In the genomic region with DNA sequence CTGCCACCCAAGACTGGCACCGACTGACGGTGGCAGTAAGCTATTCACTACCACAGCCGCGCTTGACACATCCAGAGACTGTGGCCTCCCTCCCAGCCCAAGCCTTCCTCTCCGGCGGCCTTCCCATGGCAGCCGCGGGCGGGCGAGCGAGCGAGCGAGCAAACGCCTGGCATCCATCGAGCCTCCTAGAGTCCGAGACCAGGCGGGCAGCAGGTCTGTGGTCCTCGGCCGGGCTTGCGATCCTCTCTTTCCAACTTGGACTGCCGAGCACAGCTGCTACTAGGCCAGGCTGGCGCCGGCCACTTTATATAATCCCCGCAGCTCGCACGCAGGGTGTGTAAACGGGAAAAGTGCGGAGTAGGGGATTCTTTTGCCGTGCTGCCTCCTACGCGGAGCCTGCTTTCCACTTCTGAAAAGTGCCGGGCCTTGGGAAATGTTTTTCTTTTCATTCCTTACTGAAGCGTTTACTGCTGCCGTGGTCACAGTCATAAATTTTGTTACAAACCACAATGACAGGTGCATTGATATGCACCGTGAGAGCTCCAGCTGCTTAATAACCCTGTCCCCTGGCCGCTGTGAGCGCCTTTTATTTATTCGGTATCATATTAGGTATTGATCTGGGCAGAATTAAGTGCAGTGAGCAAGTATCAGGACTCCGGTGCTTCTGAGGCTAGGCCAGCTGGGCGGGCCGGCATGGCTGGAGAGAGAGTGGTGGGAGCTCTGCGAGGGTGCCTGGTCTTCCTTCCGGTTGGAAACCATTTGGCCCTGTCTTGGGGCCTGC, we compare ENCODE assay signal across 9 mouse cellular contexts. TPM values are rescaled to one million over a fixed set of nuclear protein-coding genes. Genes with fewer than 3 reads are reported as not detected.
DNase-seq lines count a peak whose midpoint lies in the region; ATAC-seq and TF ChIP-seq lines count a peak whose summit lies in the region.
"Had no signal": no experiment of that assay in that cellular context is flagged by ENCODE, and none has a peak within 500 bp of the region (broad histone marks: within the 10 kb centered on the region; RNA-seq: fewer than 3 reads in every experiment).

No protein-coding gene starts in this region.

- no peaks in the 10 kb centered on the region for H3K9me3 ChIP-seq in heart, embryonic 11.5 days (replicated peaks; ENCODE audit: control insufficient read depth, low read length)
- H3K9me3 ChIP-seq in E14TG2a.4 (ENCODE audit: low read length), result peaks cover 13% of the 10 kb centered on the region; the same call in 1 of the 2 replicates
- H3K9me3 ChIP-seq in embryonic facial prominence, embryonic 12.5 days, result no peaks in the 10 kb centered on the region
- H3K9me3 ChIP-seq: lung, embryonic 15.5 days had no signal

- DNase-seq in heart, postnatal 14 days, result no peak
- DNase-seq in kidney, postnatal 14 days, result peak; percentile 45
- DNase-seq in urinary bladder, adult 2 months (ENCODE audit: low spot score), result no peak
- DNase-seq in cerebellum, adult 9-11 months, result no peak
- DNase-seq in gastrocnemius, adult 8-10 months (ENCODE audit: low spot score in 2 of 2), result no peak

- WGBS in heart, embryonic 11.5 days (ENCODE audit: insufficient replicate concordance), result under 1% methylated on average over 43 of the region's 43 CpGs
- 1% methylated on average over 43 of the region's 43 CpGs for WGBS in embryonic facial prominence, embryonic 12.5 days

- peak overlapping the region; percentile 47 for H3K4me2 ChIP-seq in heart, embryonic 11.5 days
- peak overlapping the region; percentile 5; the same call in 1 of the 2 replicates for H3K4me2 ChIP-seq in embryonic facial prominence, embryonic 12.5 days (replicated peaks)
- H3K4me2 ChIP-seq: lung, embryonic 15.5 days had no signal

- no peak overlapping the region for H3K9ac ChIP-seq in heart, embryonic 11.5 days (ENCODE audit: low read depth, low read length)
- no peak overlapping the region for H3K9ac ChIP-seq in embryonic facial prominence, embryonic 12.5 days
- H3K9ac ChIP-seq: lung, embryonic 15.5 days had no signal

- H3K4me1 ChIP-seq in heart, embryonic 11.5 days (ENCODE audit: control insufficient read depth, insufficient read depth, low read length), result peaks cover 4% of the 10 kb centered on the region
- peaks cover 31% of the 10 kb centered on the region for H3K4me1 ChIP-seq in E14TG2a.4 (replicated peaks; ENCODE audit: low read depth, low read length)
- H3K4me1 ChIP-seq in embryonic facial prominence, embryonic 12.5 days, result no peaks in the 10 kb centered on the region

- TF ChIP-seq CTCF in E14TG2a.4 (conservative IDR thresholded peaks at IDR 0.05; ENCODE audit: low read length), result no peak

- ATAC-seq in heart, embryonic 11.5 days (replicated peaks; ENCODE audit: insufficient number of reproducible peaks, low FRiP score, low TSS enrichment), result no peak
- no peak for ATAC-seq in embryonic facial prominence, embryonic 12.5 days (ENCODE audit: insufficient number of reproducible peaks, insufficient read depth, low FRiP score, low TSS enrichment)

- H3K4me3 ChIP-seq in heart, embryonic 11.5 days (ENCODE audit: low read depth, low read length), result 0 out of 2 replicates have a peak overlapping the region, but pooled peaks have one; percentile 2
- peak overlapping the region; percentile 46; the same call in 1 of the 2 replicates for H3K4me3 ChIP-seq in E14TG2a.4 (replicated peaks; ENCODE audit: low read length)
- no peak overlapping the region for H3K4me3 ChIP-seq in embryonic facial prominence, embryonic 12.5 days
- H3K4me3 ChIP-seq: lung, embryonic 15.5 days had no signal

- no peaks in the 10 kb centered on the region for H3K36me3 ChIP-seq in heart, embryonic 11.5 days (ENCODE audit: control insufficient read depth, insufficient read depth, low read length)
- no peaks in the 10 kb centered on the region for H3K36me3 ChIP-seq in E14TG2a.4 (ENCODE audit: insufficient read depth, low read length)
- H3K36me3 ChIP-seq in embryonic facial prominence, embryonic 12.5 days, result no peaks in the 10 kb centered on the region
- H3K36me3 ChIP-seq: lung, embryonic 15.5 days had no signal

- intact Hi-C loops in heart, postnatal 14 days (cut with DNase I), result no loop called here

- H3K27me3 ChIP-seq in heart, embryonic 11.5 days (ENCODE audit: control insufficient read depth, insufficient read depth, low read length), result peaks cover 96% of the 10 kb centered on the region
- peaks cover 96% of the 10 kb centered on the region for H3K27me3 ChIP-seq in E14TG2a.4 (ENCODE audit: insufficient read depth, low read length)
- peaks cover 98% of the 10 kb centered on the region for H3K27me3 ChIP-seq in embryonic facial prominence, embryonic 12.5 days

- H3K27ac ChIP-seq in heart, embryonic 11.5 days (ENCODE audit: low read depth, low read length), result no peak overlapping the region
- H3K27ac ChIP-seq in embryonic facial prominence, embryonic 12.5 days, result no peak overlapping the region
- H3K27ac ChIP-seq: lung, embryonic 15.5 days had no signal

RNA-seq across cellular contexts. Expression of a gene that starts 14.0 kb away (rescaled TPM):
- polyA plus RNA-seq in heart, embryonic 11.5 days (2014; fragmentation: Nextera tagmentation; extraction: Ambion mirVana), result 0.10 TPM in 1 of 2 replicates, not detected in the other
- total RNA-seq in heart, postnatal 14 days (2021), result under 1 TPM in 1 of 2 experiments, not detected in 1; 0.07 TPM
- 0.13 TPM in 1 of 2 replicates, not detected in the other for polyA plus RNA-seq in embryonic facial prominence, embryonic 12.5 days (2016; fragmentation: Nextera tagmentation; extraction: Ambion mirVana)
- polyA plus RNA-seq in urinary bladder, adult 2 months (2012; rRNA removed), result 8.8 and 10.0 TPM in 2 replicates
- total RNA-seq in gastrocnemius, adult 8-10 months (2022), result under 1 TPM in 1 of 4 experiments, not detected in 3; 0.31 TPM

RNA-seq across cellular contexts. Expression of a gene that starts 22.3 kb away (rescaled TPM):
- polyA plus RNA-seq in heart, embryonic 11.5 days (2014; fragmentation: Nextera tagmentation; extraction: Ambion mirVana), result 0.20 TPM in 1 of 2 replicates, not detected in the other
- total RNA-seq in heart, postnatal 14 days (2021), result not detected
- 11.8 and 11.9 TPM in 2 replicates for polyA plus RNA-seq in embryonic facial prominence, embryonic 12.5 days (2016; fragmentation: Nextera tagmentation; extraction: Ambion mirVana)
- 0.04 TPM in 1 of 2 replicates, not detected in the other for polyA plus RNA-seq in urinary bladder, adult 2 months (2012; rRNA removed)
- not detected for total RNA-seq in gastrocnemius, adult 8-10 months (2022)
- polyA plus RNA-seq: lung, embryonic 15.5 days had no signal

RNA-seq across cellular contexts. Expression of a gene that starts 28.8 kb away (rescaled TPM):
- polyA plus RNA-seq in heart, embryonic 11.5 days (2014; fragmentation: Nextera tagmentation; extraction: Ambion mirVana), result not detected in 2 replicates
- under 1 TPM; 0.36 to 0.51 TPM for total RNA-seq in heart, postnatal 14 days (2021)
- polyA plus RNA-seq in embryonic facial prominence, embryonic 12.5 days (2016; fragmentation: Nextera tagmentation; extraction: Ambion mirVana), result 0.14 and 0.25 TPM in 2 replicates
- 39.2 and 61.2 TPM in 2 replicates for polyA plus RNA-seq in urinary bladder, adult 2 months (2012; rRNA removed)
- 1 to 10 TPM; 1.1 to 1.9 (median 1.5) TPM for total RNA-seq in gastrocnemius, adult 8-10 months (2022)

RNA-seq across cellular contexts. Expression of a gene that starts 28.8 kb away (rescaled TPM):
- polyA plus RNA-seq in heart, embryonic 11.5 days (2014; fragmentation: Nextera tagmentation; extraction: Ambion mirVana), result 2.0 and 3.1 TPM in 2 replicates
- total RNA-seq in heart, postnatal 14 days (2021), result not detected
- polyA plus RNA-seq in embryonic facial prominence, embryonic 12.5 days (2016; fragmentation: Nextera tagmentation; extraction: Ambion mirVana), result 1.5 and 2.4 TPM in 2 replicates
- polyA plus RNA-seq in urinary bladder, adult 2 months (2012; rRNA removed), result 2.6 and 2.7 TPM in 2 replicates
- under 1 TPM in 2 of 4 experiments, not detected in 2; 0.17 to 0.29 TPM for total RNA-seq in gastrocnemius, adult 8-10 months (2022)

RNA-seq across cellular contexts. Expression of a gene that starts 36.1 kb away (rescaled TPM):
- 0.27 and 0.30 TPM in 2 replicates for polyA plus RNA-seq in heart, embryonic 11.5 days (2014; fragmentation: Nextera tagmentation; extraction: Ambion mirVana)
- 1 to 10 TPM; 1.5 to 1.6 TPM for total RNA-seq in heart, postnatal 14 days (2021)
- polyA plus RNA-seq in embryonic facial prominence, embryonic 12.5 days (2016; fragmentation: Nextera tagmentation; extraction: Ambion mirVana), result 1.6 and 2.6 TPM in 2 replicates
- polyA plus RNA-seq in urinary bladder, adult 2 months (2012; rRNA removed), result 19.5 and 23.1 TPM in 2 replicates
- total RNA-seq in gastrocnemius, adult 8-10 months (2022), result 10 to 100 TPM; 46.8 to 53.5 (median 51.3) TPM

Comparison
In these comparisons a context has a peak if more than half of its experiments do, and no peak if none do; other contexts are left out.
1. RNA of a gene that starts 22.3 kb away (polyA plus RNA-seq): 11.8 to 11.9 TPM in embryonic facial prominence, embryonic 12.5 days; 0.04 TPM in urinary bladder, adult 2 months and 0.20 TPM in heart, embryonic 11.5 days; every median in the first group is over 10 times any median in the second.
2. RNA of a gene that starts 28.8 kb away (polyA plus RNA-seq): 39.2 to 61.2 TPM in urinary bladder, adult 2 months; 0.14 to 0.25 TPM in embryonic facial prominence, embryonic 12.5 days and not detected in heart, embryonic 11.5 days; every median in the first group is over 10 times any median in the second.